Mouse (Mus musculus) heart, postnatal 0 days (tissue): Measurements from ENCODE around the gene E030030I06Rik. TPM values are rescaled to one million over a fixed set of nuclear protein-coding genes. Genes with fewer than 3 reads are reported as not detected.
A peak's percentile ranks its signal among the peaks of the same experiment; 100 is the strongest.
"Not testable (repeated sequence)": the region's sequence is repeated elsewhere in the genome, so short reads cannot be mapped to it uniquely, and the experiment has no call there.

Experiments used
- ATAC-seq: fragments of 200-750 bp; cut with Nextera tagmentation; 2 replicates; pipeline ENCODE4 v1.8.0; 2017; ENCODE audit warnings: low read depth, moderate number of reproducible peaks, moderate library complexity; ENCODE audit not compliant: insufficient read depth
- DNase-seq: peaks from one replicate; pipeline ENCODE4 v3.0.0-alpha.2; 2016; ENCODE audit warnings: low spot score
- H3K27ac ChIP-seq: fragments of 300-500 bp; sonication (generic); 2 replicates; pipeline ENCODE4 v1.5.1; 2014; ENCODE audit warnings: low read depth, mild to moderate bottlenecking
- H3K27me3 ChIP-seq: fragments of 300-500 bp; sonication (generic); 2 replicates; pipeline ENCODE4 v1.6.1; 2014; ENCODE audit warnings: low read length, mixed read lengths; ENCODE audit not compliant: control insufficient read depth, insufficient read depth
- H3K36me3 ChIP-seq: fragments of 300-500 bp; sonication (generic); replicated peaks from 2 replicates; pipeline ENCODE4 v1.6.1; 2014; ENCODE audit warnings: low read length, mixed read lengths; ENCODE audit not compliant: control insufficient read depth, insufficient read depth
- H3K4me1 ChIP-seq: fragments of 300-500 bp; sonication (generic); 2 replicates; pipeline ENCODE4 v1.6.1; 2014; ENCODE audit warnings: antibody characterized with exemption; ENCODE audit not compliant: control insufficient read depth, insufficient read depth
- H3K4me2 ChIP-seq: fragments of 300-500 bp; sonication (generic); 2 replicates; pipeline ENCODE4 v1.6.1; 2014; ENCODE audit warnings: low read depth, mild to moderate bottlenecking, low read length, moderate library complexity
- H3K4me3 ChIP-seq: fragments of 300-500 bp; sonication (generic); 2 replicates; pipeline ENCODE4 v1.5.1; 2014; ENCODE audit warnings: low read depth, low read length
- H3K9ac ChIP-seq: fragments of 300-500 bp; sonication (generic); replicated peaks from 2 replicates; pipeline ENCODE4 v1.6.1; 2014; ENCODE audit warnings: low read depth, low read length, mixed read lengths
- H3K9me3 ChIP-seq: fragments of 300-500 bp; sonication (generic); replicated peaks from 2 replicates; pipeline ENCODE4 v1.6.1; 2016; ENCODE audit warnings: low read length; ENCODE audit not compliant: control insufficient read depth
- CTCF ChIP-seq: IDR thresholded peaks from 2 replicates; pipeline ENCODE4 v1.5.1; 2016; ENCODE audit warnings: antibody characterized with exemption, control low read depth, low read depth
- EP300 ChIP-seq: IDR thresholded peaks from 2 replicates; pipeline ENCODE4 v1.6.1; 2016; ENCODE audit warnings: antibody characterized with exemption, low read depth
- WGBS: fragments of 180-500 bp; shearing (Covaris S2); extraction: QIAGEN DNeasy Blood & Tissue Kit; methylation state at CpG from one replicate; pipeline ENCODE4 v1.1.7; 2014; 5-methylcytosine and 5-hydroxymethylcytosine counted together
- polyA plus RNA-seq: library from polyadenylated mRNA; unstranded; fragments of >200 nt; fragmentation: Nextera tagmentation; extraction: Ambion mirVana; gene quantifications from 2 replicates; pipeline ENCODE4 v1.2.1, GENCODE M21; 2015
- total RNA-seq: library from RNA; depleted of rRNA; stranded (reverse); fragments of >200 nt; gene quantifications from 2 replicates; pipeline ENCODE4 v1.2.3, GENCODE M21; 2014; ENCODE audit warnings: low replicate concordance

Gene E030030I06Rik
- total and polyA plus RNA-seq, 2 experiments from 2014 or later, result 3.2 to 4.2 TPM

DNA sequence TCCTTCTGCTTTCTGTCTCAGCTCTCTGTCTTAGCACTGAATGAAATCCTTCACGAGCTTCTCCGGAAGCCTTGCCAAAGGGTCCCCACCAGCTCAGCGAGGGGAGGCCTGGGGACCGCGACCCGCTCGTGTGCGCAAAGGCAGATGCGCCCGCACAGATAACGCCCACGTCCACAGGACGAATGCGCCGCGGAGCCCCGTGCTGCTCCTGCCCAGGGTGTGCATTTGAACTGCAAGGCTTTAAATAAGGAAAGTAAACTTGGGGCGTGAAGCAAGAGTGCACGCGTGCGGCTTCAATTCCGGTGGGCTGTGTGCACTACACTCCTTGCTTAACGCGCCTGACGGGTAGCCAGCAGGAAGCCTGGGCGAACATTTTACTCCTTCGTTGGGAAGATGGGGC lies 1.5 kb upstream of the E030030I06Rik start:
- Histone ChIP-seq H3K9me3 (no peaks in the 10 kb centered on the region), H3K27ac (no peak overlapping the region), H3K4me1 (peaks cover 9% of the 10 kb centered on the region; the same call in 1 of the 2 replicates), H3K27me3 (peaks cover 54% of the 10 kb centered on the region), H3K4me2 (peak overlapping the region; percentile 80), H3K36me3 (no peaks in the 10 kb centered on the region), H3K4me3 (peak overlapping the region; percentile 69), H3K9ac (no peak overlapping the region)
- WGBS, result under 1% methylated on average over 27 of the region's 27 CpGs
- TF ChIP-seq EP300 (no peak), CTCF (no peak)
- ATAC-seq (no peak), DNase-seq (no peak)

DNA sequence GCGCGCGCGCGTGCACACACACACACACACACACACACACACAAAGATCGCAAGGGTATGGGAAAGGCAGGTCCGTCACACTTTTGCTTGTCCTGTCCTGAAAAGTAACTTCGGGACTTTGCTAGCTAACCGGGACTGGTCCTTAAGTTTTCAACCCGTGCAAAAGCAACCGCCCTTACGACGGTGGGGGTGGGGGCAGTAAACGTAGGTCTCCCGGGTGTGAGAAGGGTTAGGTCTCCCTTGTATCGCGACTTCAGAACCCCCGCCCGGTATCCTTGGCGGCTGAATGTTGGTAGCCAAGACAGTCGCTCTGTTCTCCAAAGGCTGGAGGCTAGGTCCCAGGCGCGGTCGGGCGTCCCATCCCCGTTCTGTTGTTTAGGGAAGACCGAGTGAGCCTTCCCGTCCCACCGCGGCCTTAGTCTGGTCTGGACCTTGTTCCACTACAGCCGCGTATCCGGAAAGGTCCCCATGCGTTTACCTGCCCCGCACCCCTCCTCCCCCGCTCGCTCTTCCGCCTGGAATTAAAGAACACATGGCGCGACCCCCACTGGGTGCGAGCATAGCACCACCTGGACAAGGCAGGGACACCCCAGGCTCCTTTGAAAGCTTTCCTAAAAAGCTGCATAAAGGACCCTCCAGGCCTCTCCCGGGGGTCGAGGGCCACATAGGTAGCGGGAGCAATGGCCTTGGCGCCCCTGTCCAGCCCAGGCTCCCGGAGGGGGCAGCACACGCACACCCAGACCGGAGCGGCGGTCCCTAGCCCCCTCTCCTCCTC lies 808 bp upstream of the E030030I06Rik start:
- Histone ChIP-seq H3K4me1 (peaks cover 9% of the 10 kb centered on the region; the same call in 1 of the 2 replicates), H3K9ac (no peak overlapping the region), H3K9me3 (no peaks in the 10 kb centered on the region), H3K27me3 (peaks cover 47% of the 10 kb centered on the region), H3K36me3 (no peaks in the 10 kb centered on the region), H3K27ac (no peak overlapping the region), H3K4me3 (peak overlapping the region; percentile 69), H3K4me2 (peak overlapping the region; percentile 80)
- ATAC-seq, result no peak
- DNase-seq, result no peak
- WGBS, result under 1% methylated on average over 46 of the region's 50 CpGs
- no peak for TF ChIP-seq CTCF
- TF ChIP-seq EP300, result no peak

DNA sequence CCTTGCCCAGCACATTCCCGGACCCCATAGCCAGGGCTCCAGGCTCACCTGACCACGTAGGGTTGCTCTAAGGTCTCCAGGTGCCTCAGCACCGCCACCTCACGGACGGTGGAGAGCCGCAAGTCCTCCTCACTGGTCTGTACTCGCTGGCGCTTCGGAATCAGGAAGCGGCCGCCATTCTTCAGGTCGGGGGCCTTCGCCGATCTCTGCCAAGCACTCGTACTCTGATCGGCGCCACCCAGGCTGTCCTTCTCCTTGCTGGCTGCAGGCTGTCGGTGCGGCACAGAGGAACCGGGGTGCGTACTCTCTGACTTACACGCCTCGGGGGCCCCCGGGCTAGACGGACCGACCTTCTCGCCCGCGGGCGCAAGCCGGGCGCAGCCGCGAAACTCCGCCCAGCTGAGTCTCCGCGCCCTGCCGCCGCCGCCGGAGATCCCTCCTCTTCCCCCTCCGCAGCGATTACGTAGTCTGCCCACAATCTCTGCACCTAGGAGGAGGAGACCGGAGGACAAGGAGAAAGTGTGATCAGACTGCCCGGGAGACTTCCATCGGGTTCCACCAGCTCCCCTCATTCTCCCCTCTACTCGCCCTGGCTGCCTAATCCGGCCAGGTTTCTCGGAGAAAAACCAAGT lies 513 bp downstream of the E030030I06Rik start:
- DNase-seq (peak; percentile 60), ATAC-seq (peak; percentile 80)
- Histone ChIP-seq H3K4me1 (peaks cover 9% of the 10 kb centered on the region; the same call in 1 of the 2 replicates), H3K27me3 (peaks cover 33% of the 10 kb centered on the region), H3K27ac (peak overlapping the region; percentile 15), H3K9ac (peak overlapping the region; percentile 62), H3K9me3 (no peaks in the 10 kb centered on the region), H3K4me2 (peak overlapping the region; percentile 80), H3K36me3 (no peaks in the 10 kb centered on the region), H3K4me3 (peak overlapping the region; percentile 69)
- TF ChIP-seq EP300, result no peak
- TF ChIP-seq CTCF, result peak; percentile 37
- WGBS, result under 1% methylated on average over 47 of the region's 50 CpGs

DNA sequence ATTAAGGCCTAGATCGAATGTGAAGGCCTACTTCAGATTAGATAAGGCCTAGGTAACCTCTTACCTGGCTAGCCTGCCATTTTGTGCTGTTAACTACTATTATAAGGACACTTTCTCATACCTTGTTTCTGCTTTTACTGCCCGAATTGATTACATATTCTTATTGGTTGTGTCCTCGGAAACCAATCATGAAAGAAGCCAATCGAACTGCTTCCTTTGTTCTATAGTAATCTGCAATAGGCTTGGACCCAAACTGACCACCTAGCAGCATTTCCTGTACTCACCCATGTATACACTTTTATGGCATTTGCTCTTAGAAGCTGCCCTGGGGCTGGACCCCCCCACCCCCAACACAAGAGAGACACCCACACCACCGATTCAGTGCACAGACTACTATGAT lies 6.1 kb downstream of the E030030I06Rik start:
- DNase-seq, result no peak
- 74% methylated on average over 5 of the region's 5 CpGs for WGBS
- H3K4me3 ChIP-seq, result no peak overlapping the region

DNA sequence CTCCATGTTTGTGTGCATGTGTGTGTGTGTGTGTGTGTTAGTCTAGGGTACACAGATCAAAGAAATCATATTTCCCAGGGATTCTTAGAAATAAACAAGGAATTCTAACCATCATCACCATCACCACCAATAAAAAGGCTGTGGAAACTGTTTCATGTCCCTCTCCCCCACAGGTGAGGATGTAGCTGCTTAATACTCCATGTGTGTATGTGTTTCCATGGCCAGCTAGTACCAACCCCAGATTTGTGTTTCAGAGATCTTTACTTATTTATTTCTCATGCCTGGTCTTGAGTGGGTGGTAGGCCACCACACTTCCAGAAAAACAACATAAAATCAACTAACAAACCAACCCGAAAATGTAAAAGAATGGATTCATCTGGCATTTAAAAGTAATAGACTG lies 6.9 kb downstream of the E030030I06Rik start:
- DNase-seq, result peak; percentile 83
- H3K4me2 ChIP-seq, ATAC-seq, H3K4me3 ChIP-seq, H3K36me3 ChIP-seq, H3K27ac ChIP-seq, H3K9me3 ChIP-seq, H3K9ac ChIP-seq, H3K4me1 ChIP-seq, H3K27me3 ChIP-seq: not testable (repeated sequence)
- 74% methylated on average over 1 of the region's 1 CpGs for WGBS

More for the DNA sequence above, 6.1 kb downstream of the E030030I06Rik start:
- Histone ChIP-seq H3K27ac (no peak overlapping the region), H3K4me1 (no peaks in the 10 kb centered on the region), H3K36me3 (no peaks in the 10 kb centered on the region), H3K9ac (no peak overlapping the region), H3K4me2 (no peak overlapping the region), H3K9me3 (no peaks in the 10 kb centered on the region), H3K27me3 (no peaks in the 10 kb centered on the region)
- TF ChIP-seq CTCF (no peak), EP300 (no peak)
- no peak for ATAC-seq
